Mouse (Mus musculus): ENCODE data around the gene Rec8.

The Rec8 gene

GRCm38 (mm10) chr14:55590748-55591330, 27.0 kb upstream of the Rec8 start, which contains the start of gene Psme2:
Psme2 (minus strand) TSS chr14:55591113.
- in situ Hi-C loops (cut with MboI; ENCODE audit: low pct_unique_long_range_greater_than_20kb in 1 of 2, low sequenced_read_pairs in 2 of 2, unreplicated experiment in 1 of 2): no loop called here

GRCm38 (mm10) chr14:55591331-55591891, 26.4 kb upstream of the Rec8 start, which contains the start of gene Rnf31:
Rnf31 (plus strand) TSS chr14:55591708.
- in situ Hi-C loops (cut with MboI; ENCODE audit: low pct_unique_long_range_greater_than_20kb in 1 of 2, low sequenced_read_pairs in 2 of 2, unreplicated experiment in 1 of 2): no loop called here

- in situ Hi-C loops (cut with MboI; ENCODE audit: low pct_unique_long_range_greater_than_20kb in 1 of 2, low sequenced_read_pairs in 2 of 2, unreplicated experiment in 1 of 2): no loop called here
These were observed 25.6 kb upstream of the Rec8 start for GRCm38 (mm10) chr14:55592226-55592625.

GRCm38 (mm10) chr14:55596036-55596690, 21.7 kb upstream of the Rec8 start:
- in situ Hi-C loops (cut with MboI; ENCODE audit: low pct_unique_long_range_greater_than_20kb in 1 of 2, low sequenced_read_pairs in 2 of 2, unreplicated experiment in 1 of 2): no loop called here

- in situ Hi-C loops (cut with MboI; ENCODE audit: low pct_unique_long_range_greater_than_20kb in 1 of 2, low sequenced_read_pairs in 2 of 2, unreplicated experiment in 1 of 2): no loop called here
These were observed 19.1 kb upstream of the Rec8 start for GRCm38 (mm10) chr14:55598521-55599390.

GRCm38 (mm10) chr14:55603271-55603632, 14.6 kb upstream of the Rec8 start, which contains the start of gene Irf9:
Irf9 (plus strand) TSS chr14:55603571.
- in situ Hi-C loops (cut with MboI; ENCODE audit: low pct_unique_long_range_greater_than_20kb in 1 of 2, low sequenced_read_pairs in 2 of 2, unreplicated experiment in 1 of 2): no loop called here

- in situ Hi-C loops (cut with MboI; ENCODE audit: low pct_unique_long_range_greater_than_20kb in 1 of 2, low sequenced_read_pairs in 2 of 2, unreplicated experiment in 1 of 2): no loop called here
These were observed 13.9 kb upstream of the Rec8 start for GRCm38 (mm10) chr14:55603633-55604576.

- in situ Hi-C loops (cut with MboI; ENCODE audit: low pct_unique_long_range_greater_than_20kb in 1 of 2, low sequenced_read_pairs in 2 of 2, unreplicated experiment in 1 of 2): no loop called here
These were observed 13.0 kb upstream of the Rec8 start for GRCm38 (mm10) chr14:55604823-55605222.

- in situ Hi-C loops (cut with MboI; ENCODE audit: low pct_unique_long_range_greater_than_20kb in 1 of 2, low sequenced_read_pairs in 2 of 2, unreplicated experiment in 1 of 2): no loop called here
These were observed 11.9 kb upstream of the Rec8 start for GRCm38 (mm10) chr14:55605743-55606459.

GRCm38 (mm10) chr14:55608339-55608738, 9.5 kb upstream of the Rec8 start:
- in situ Hi-C loops (cut with MboI; ENCODE audit: low pct_unique_long_range_greater_than_20kb in 1 of 2, low sequenced_read_pairs in 2 of 2, unreplicated experiment in 1 of 2): no loop called here

- in situ Hi-C loops (cut with MboI; ENCODE audit: low pct_unique_long_range_greater_than_20kb in 1 of 2, low sequenced_read_pairs in 2 of 2, unreplicated experiment in 1 of 2): no loop called here
These were observed 4.5 kb upstream of the Rec8 start for GRCm38 (mm10) chr14:55613346-55613745.

- in situ Hi-C loops (cut with MboI; ENCODE audit: low pct_unique_long_range_greater_than_20kb in 1 of 2, low sequenced_read_pairs in 2 of 2, unreplicated experiment in 1 of 2): no loop called here
These were observed 3.2 kb upstream of the Rec8 start for GRCm38 (mm10) chr14:55614565-55615178.

GRCm38 (mm10) chr14:55615876-55616275, 2.0 kb upstream of the Rec8 start:
- in situ Hi-C loops (cut with MboI; ENCODE audit: low pct_unique_long_range_greater_than_20kb in 1 of 2, low sequenced_read_pairs in 2 of 2, unreplicated experiment in 1 of 2): no loop called here

- in situ Hi-C loops (cut with MboI; ENCODE audit: low pct_unique_long_range_greater_than_20kb in 1 of 2, low sequenced_read_pairs in 2 of 2, unreplicated experiment in 1 of 2): no loop called here
These were observed 993 bp upstream of the Rec8 start for GRCm38 (mm10) chr14:55616844-55617243.

- in situ Hi-C loops (cut with MboI; ENCODE audit: low pct_unique_long_range_greater_than_20kb in 1 of 2, low sequenced_read_pairs in 2 of 2, unreplicated experiment in 1 of 2): no loop called here
These were observed 804 bp downstream of the Rec8 start for GRCm38 (mm10) chr14:55618486-55619195.

- in situ Hi-C loops (cut with MboI; ENCODE audit: low pct_unique_long_range_greater_than_20kb in 1 of 2, low sequenced_read_pairs in 2 of 2, unreplicated experiment in 1 of 2): no loop called here
These were observed 10.4 kb downstream of the Rec8 start for GRCm38 (mm10) chr14:55628077-55628827.

Data from mouse embryonic stem cell (cell line).